Mouse (Mus musculus) CH12.LX (cell line): ENCODE measurements around the gene Olfr1393. TPM values are rescaled to one million over a fixed set of nuclear protein-coding genes. Genes with fewer than 3 reads are reported as not detected.

Experiments
- DNase-seq: peaks from one replicate; pipeline ENCODE4 v3.0.0-alpha.2; 2013; ENCODE audit errors: extremely low read depth
- H3K27ac ChIP-seq: 2 replicates; pipeline ENCODE4 v1.5.1; 2012; ENCODE audit warnings: low read depth, mild to moderate bottlenecking, control low read depth, moderate library complexity; ENCODE audit not compliant: insufficient read depth
- H3K27me3 ChIP-seq: replicated peaks from 2 replicates; pipeline ENCODE3; 2012; ENCODE audit warnings: inconsistent platforms
- H3K36me3 ChIP-seq, 2 experiments: replicated peaks in 1 of 2; 2 replicates each; pipeline versions ENCODE3 to v1.6.1; 2012; ENCODE audit warnings: inconsistent platforms in 1 of 2, low read length in 1 of 2, mild to moderate bottlenecking in 1 of 2, mixed read lengths in 1 of 2, moderate library complexity in 1 of 2; ENCODE audit not compliant: control insufficient read depth in 1 of 2, insufficient read depth in 1 of 2
- H3K4me1 ChIP-seq, 2 experiments: 2 replicates each; pipeline ENCODE4 v1.6.1; 2012; ENCODE audit warnings: inconsistent platforms in 1 of 2, moderate library complexity in 1 of 2; ENCODE audit not compliant: insufficient read depth in 2 of 2, control insufficient read depth in 1 of 2
- H3K4me2 ChIP-seq: 2 replicates; pipeline ENCODE4 v1.6.1; 2012; ENCODE audit warnings: low read depth, mild to moderate bottlenecking, control low read depth; ENCODE audit not compliant: poor library complexity, insufficient read depth, severe bottlenecking
- H3K4me3 ChIP-seq, 3 experiments: fragments of 150-350 bp in 1 of 3; sonication (generic) in 1 of 3; replicated peaks in 1 of 3; 2 replicates each; pipeline versions ENCODE3 to v1.5.1; 2011 to 2012; ENCODE audit warnings: low read depth in 2 of 3, low read length in 2 of 3, mild to moderate bottlenecking in 2 of 3, moderate library complexity in 2 of 3, control low read depth in 1 of 3, improper control_type of control experiment in 1 of 3, inconsistent platforms in 1 of 3, mixed read lengths in 1 of 3; ENCODE audit not compliant: poor library complexity in 1 of 3
- H3K79me2 ChIP-seq: replicated peaks from 2 replicates; pipeline ENCODE4 v1.6.1; 2012; ENCODE audit warnings: mild to moderate bottlenecking, moderate library complexity; ENCODE audit not compliant: control insufficient read depth, poor library complexity, insufficient read depth, severe bottlenecking; ENCODE audit errors: extremely low read depth
- H3K9ac ChIP-seq: 2 replicates; pipeline ENCODE4 v1.6.1; 2012; ENCODE audit warnings: low read depth, mild to moderate bottlenecking, control low read depth, moderate library complexity; ENCODE audit not compliant: insufficient read depth
- H3K9me3 ChIP-seq: replicated peaks from 2 replicates; pipeline ENCODE3; 2012; ENCODE audit warnings: low read length, inconsistent platforms, mixed read lengths
- BHLHE40 ChIP-seq: IDR thresholded peaks from 2 replicates; pipeline ENCODE4 v1.6.1; 2011; ENCODE audit warnings: mild to moderate bottlenecking, low read depth, low read length, improper control_type of control experiment
- CHD2 ChIP-seq: IDR thresholded peaks from 2 replicates; pipeline ENCODE4 v1.6.1; 2011; ENCODE audit warnings: low read length, improper control_type of control experiment
- E2F4 ChIP-seq: IDR thresholded peaks from 2 replicates; pipeline ENCODE4 v1.6.1; 2011; ENCODE audit warnings: low read depth, low read length, improper control_type of control experiment; ENCODE audit not compliant: insufficient replicate concordance
- ELF1 ChIP-seq: IDR thresholded peaks from 2 replicates; pipeline ENCODE4 v1.6.1; 2014; ENCODE audit warnings: low read depth, mild to moderate bottlenecking, inconsistent platforms, low read length, improper control_type of control experiment
- EP300 ChIP-seq: IDR thresholded peaks from 2 replicates; pipeline ENCODE4 v1.6.1; 2011; ENCODE audit warnings: low read length, improper control_type of control experiment
- ETS1 ChIP-seq: conservative IDR thresholded peaks from 2 replicates; pipeline ENCODE4 v1.6.1; 2012; ENCODE audit warnings: low read depth, mild to moderate bottlenecking, inconsistent platforms, low read length, improper control_type of control experiment, moderate library complexity
- GABPA ChIP-seq: IDR thresholded peaks from 2 replicates; pipeline ENCODE4 v1.6.1; 2012; ENCODE audit warnings: low read depth, low read length, improper control_type of control experiment, inconsistent platforms; ENCODE audit not compliant: insufficient replicate concordance
- HCFC1 ChIP-seq: IDR thresholded peaks from 2 replicates; pipeline ENCODE4 v1.6.1; 2012; ENCODE audit warnings: low read depth, mild to moderate bottlenecking, inconsistent platforms, low read length, improper control_type of control experiment
- IRF4 ChIP-seq: IDR thresholded peaks from 2 replicates; pipeline ENCODE4 v1.6.1; 2014; ENCODE audit warnings: low read depth, mild to moderate bottlenecking, inconsistent platforms, low read length, improper control_type of control experiment
- JUND ChIP-seq: conservative IDR thresholded peaks from 2 replicates; pipeline ENCODE4 v1.6.1; 2011; ENCODE audit warnings: low read depth, low read length, improper control_type of control experiment
- MAFK ChIP-seq: IDR thresholded peaks from 2 replicates; pipeline ENCODE4 v1.6.1; 2011; ENCODE audit warnings: low read length, improper control_type of control experiment; ENCODE audit not compliant: insufficient replicate concordance
- MAZ ChIP-seq: IDR thresholded peaks from 2 replicates; pipeline ENCODE4 v1.6.1; 2012; ENCODE audit warnings: low read depth, mild to moderate bottlenecking, inconsistent platforms, low read length, improper control_type of control experiment, moderate library complexity
- MEF2A ChIP-seq: IDR thresholded peaks from 2 replicates; pipeline ENCODE4 v1.6.1; 2014; ENCODE audit warnings: low read depth, mild to moderate bottlenecking, inconsistent platforms, low read length, improper control_type of control experiment, borderline replicate concordance
- NELFE ChIP-seq: IDR thresholded peaks from 2 replicates; pipeline ENCODE4 v1.6.1; 2011; ENCODE audit warnings: low read depth, low read length, improper control_type of control experiment
- NRF1 ChIP-seq: IDR thresholded peaks from 2 replicates; pipeline ENCODE4 v1.6.1; 2014; ENCODE audit warnings: low read depth, mild to moderate bottlenecking, inconsistent platforms, low read length, improper control_type of control experiment, moderate library complexity
- PAX5 ChIP-seq: IDR thresholded peaks from 2 replicates; pipeline ENCODE4 v1.6.1; 2012; ENCODE audit warnings: low read length, inconsistent platforms, mixed read lengths
- POLR2AphosphoS2 ChIP-seq: IDR thresholded peaks from 2 replicates; pipeline ENCODE4 v1.6.1; 2011; ENCODE audit warnings: low read depth, low read length, improper control_type of control experiment
- SIN3A ChIP-seq: IDR thresholded peaks from 2 replicates; pipeline ENCODE4 v1.6.1; 2012; ENCODE audit warnings: low read length, improper control_type of control experiment, inconsistent platforms
- TCF12 ChIP-seq: IDR thresholded peaks from 2 replicates; pipeline ENCODE4 v1.6.1; 2014; ENCODE audit warnings: low read depth, mild to moderate bottlenecking, inconsistent platforms, low read length, improper control_type of control experiment
- UBTF ChIP-seq: IDR thresholded peaks from 2 replicates; pipeline ENCODE4 v1.6.1; 2012; ENCODE audit warnings: low read depth, mild to moderate bottlenecking, inconsistent platforms, low read length, improper control_type of control experiment, moderate library complexity
- USF2 ChIP-seq: conservative IDR thresholded peaks from 2 replicates; pipeline ENCODE4 v1.6.1; 2011; ENCODE audit warnings: low read depth, low read length, improper control_type of control experiment
- ZKSCAN1 ChIP-seq: IDR thresholded peaks from 2 replicates; pipeline ENCODE4 v1.6.1; 2012; ENCODE audit warnings: low read depth, inconsistent platforms, low read length, improper control_type of control experiment, borderline replicate concordance
- ZMIZ1 ChIP-seq: IDR thresholded peaks from 2 replicates; pipeline ENCODE4 v1.6.1; 2012; ENCODE audit warnings: low read depth, mild to moderate bottlenecking, inconsistent platforms, low read length, improper control_type of control experiment
- ZNF384 ChIP-seq: IDR thresholded peaks from 2 replicates; pipeline ENCODE4 v1.6.1; 2012; ENCODE audit warnings: low read depth, low read length, improper control_type of control experiment, inconsistent platforms
- dilution Hi-C: fragments of 300-500 bp; cut with MboI; formaldehyde crosslinking; loops from 2 replicates; pipeline ENCODE4 v1.14.3; 2020; ENCODE audit warnings: low sequenced_read_pairs; ENCODE audit not compliant: extremely low pct_unique_long_range_greater_than_20kb, extremely low pct_ligation_motif_present
- in situ Hi-C: fragments of 300-500 bp; cut with MboI; formaldehyde crosslinking; loops from 3 replicates; pipeline ENCODE4 v1.14.3; 2019; ENCODE audit warnings: low sequenced_read_pairs, low pct_ligation_motif_present, low pct_unique_long_range_greater_than_20kb, mixed read lengths
- polyA plus RNA-seq: library from polyadenylated mRNA; unstranded; fragments of >175 nt; gene quantifications from 2 replicates; pipeline ENCODE4 v1.2.1, GENCODE M21; 2012; ENCODE audit warnings: low read depth; ENCODE audit not compliant: insufficient read length
- total RNA-seq, 2 experiments: library from RNA; depleted of rRNA; stranded (reverse); fragments of 300-350 nt in 1 of 2; fragments of >200 nt in 1 of 2; gene quantifications; 2 replicates each; pipeline ENCODE4 v1.2.3; 2012 to 2014

Olfr1393 gene
- total and polyA plus RNA-seq, 3 experiments: 0.10 TPM; not detected in 2

GRCm38 (mm10) chr11:49241471-49241870 lies 36.6 kb upstream of the Olfr1393 start:
- no peak overlapping the region for H3K4me3 ChIP-seq
- in situ Hi-C loops: loop anchor here (5.0 kb wide), 1 partner anchor 369 kb away; the partner anchor contains the start of gene Irgm1
- dilution Hi-C loops: no loop called here
- H3K36me3 ChIP-seq: no peaks in the 10 kb centered on the region
- DNase-seq: no peak
- H3K79me2 ChIP-seq: peaks cover 13% of the 10 kb centered on the region
- peak; percentile 92 for TF ChIP-seq MEF2A
- TF ChIP-seq ZKSCAN1: no peak
- no peak for TF ChIP-seq HCFC1
- no peak for TF ChIP-seq E2F4
- peak; percentile 76 for TF ChIP-seq EP300
- peak; percentile 15; the same call in 1 of the 2 replicates for TF ChIP-seq ELF1
- no peak for TF ChIP-seq UBTF
- no peak for TF ChIP-seq GABPA
- no peak for TF ChIP-seq NRF1
- TF ChIP-seq JUND: peak; percentile 18; the same call in 1 of the 2 replicates
- TF ChIP-seq CHD2: 0 out of 2 replicates have a peak, but pooled peaks have one; percentile 52
- TF ChIP-seq TCF12: peak; percentile 86
- peak; percentile 73 for TF ChIP-seq IRF4
- no peak for TF ChIP-seq MAZ
- no peak for TF ChIP-seq PAX5
- TF ChIP-seq POLR2AphosphoS2: no peak
- peak; percentile 70 for TF ChIP-seq ETS1
- no peak for TF ChIP-seq ZMIZ1
- no peak for TF ChIP-seq NELFE
- no peak for TF ChIP-seq MAFK
- peak; percentile 45; the same call in 1 of the 2 replicates for TF ChIP-seq SIN3A
- TF ChIP-seq USF2: no peak
- peak; percentile 80 for TF ChIP-seq ZNF384
- TF ChIP-seq BHLHE40: peak; percentile 31; the same call in 1 of the 2 replicates
- no peaks in the 10 kb centered on the region for H3K9me3 ChIP-seq
- H3K4me2 ChIP-seq: peak overlapping the region; percentile 84
- 0 out of 2 replicates have a peak overlapping the region, but pooled peaks have one; percentile 29 for H3K9ac ChIP-seq
- H3K27ac ChIP-seq: 0 out of 2 replicates have a peak overlapping the region, but pooled peaks have one; percentile 29
- peaks cover 8 to 59% of the 10 kb centered on the region in 2 experiments; a peak in 3 of 4 replicates for H3K4me1 ChIP-seq
- no peaks in the 10 kb centered on the region for H3K27me3 ChIP-seq
